Mouse (Mus musculus) right cerebral cortex, postnatal 14 days (tissue): ENCODE measurements around the gene Coro2b.

Experiments used
- DNase-seq: peaks from one replicate; pipeline ENCODE4 v3.0.0; 2022

The Coro2b gene

GRCm38 (mm10) chr9:62536655-62537631 lies at the start of gene Coro2b:
Coro2b (minus strand) TSS chr9:62537044.
- peak; percentile 68 for DNase-seq

- no peak for DNase-seq
Observed at GRCm38 (mm10) chr9:62577558-62577957, 40.7 kb upstream of the Coro2b start.

- no peak for DNase-seq
Observed at GRCm38 (mm10) chr9:62569121-62569520, 32.3 kb upstream of the Coro2b start.

- DNase-seq, result no peak
Observed at GRCm38 (mm10) chr9:62567818-62568217, 31.0 kb upstream of the Coro2b start.

GRCm38 (mm10) chr9:62562236-62562635 lies 25.4 kb upstream of the Coro2b start:
- DNase-seq, result no peak

GRCm38 (mm10) chr9:62560432-62560831 lies 23.6 kb upstream of the Coro2b start:
- DNase-seq, result no peak

- DNase-seq, result peak; percentile 38
Observed at GRCm38 (mm10) chr9:62560006-62560405, 23.2 kb upstream of the Coro2b start.

- DNase-seq, result no peak
Observed at GRCm38 (mm10) chr9:62559446-62559845, 22.6 kb upstream of the Coro2b start.

- no peak for DNase-seq
Observed at GRCm38 (mm10) chr9:62558058-62558457, 21.2 kb upstream of the Coro2b start.

GRCm38 (mm10) chr9:62556748-62557147 lies 19.9 kb upstream of the Coro2b start:
- DNase-seq, result no peak

- DNase-seq, result peak; percentile 48
Observed at GRCm38 (mm10) chr9:62555258-62555856, 18.5 kb upstream of the Coro2b start.

- peak; percentile 60 for DNase-seq
Observed at GRCm38 (mm10) chr9:62554606-62555005, 17.8 kb upstream of the Coro2b start.

GRCm38 (mm10) chr9:62553366-62553940 lies 16.6 kb upstream of the Coro2b start:
- peak; percentile 83 for DNase-seq

GRCm38 (mm10) chr9:62551531-62551930 lies 14.7 kb upstream of the Coro2b start:
- no peak for DNase-seq

GRCm38 (mm10) chr9:62550661-62551093 lies 13.8 kb upstream of the Coro2b start:
- DNase-seq, result peak; percentile 53

- peak; percentile 89 for DNase-seq
Observed at GRCm38 (mm10) chr9:62549809-62550208, 13.0 kb upstream of the Coro2b start.

- no peak for DNase-seq
Observed at GRCm38 (mm10) chr9:62547476-62547875, 10.6 kb upstream of the Coro2b start.

GRCm38 (mm10) chr9:62544856-62545255 lies 8.0 kb upstream of the Coro2b start:
- no peak for DNase-seq

GRCm38 (mm10) chr9:62543878-62544277 lies 7.0 kb upstream of the Coro2b start:
- no peak for DNase-seq

GRCm38 (mm10) chr9:62541606-62542005 lies 4.8 kb upstream of the Coro2b start:
- no peak for DNase-seq

GRCm38 (mm10) chr9:62541182-62541581 lies 4.3 kb upstream of the Coro2b start:
- peak; percentile 68 for DNase-seq

- peak; percentile 78 for DNase-seq
Observed at GRCm38 (mm10) chr9:62540736-62541135, 3.9 kb upstream of the Coro2b start.

GRCm38 (mm10) chr9:62540166-62540565 lies 3.3 kb upstream of the Coro2b start:
- DNase-seq, result no peak
